Mouse (Mus musculus) forebrain, embryonic 14.5 days (tissue): Measurements from ENCODE around the gene Trpv6. TPM values are rescaled to one million over a fixed set of nuclear protein-coding genes. Genes with fewer than 3 reads are reported as not detected.

Experiments used
- ATAC-seq: fragments of 200-750 bp; cut with Nextera tagmentation; 2 replicates; pipeline ENCODE4 v1.8.0; 2017; ENCODE audit warnings: mild to moderate bottlenecking, moderate library complexity
- DNase-seq: peaks from one replicate; pipeline ENCODE4 v3.0.0-alpha.2; 2015; ENCODE audit warnings: low spot score
- H3K27ac ChIP-seq: fragments of 300-500 bp; sonication (generic); 2 replicates; pipeline ENCODE4 v1.5.1; 2014; ENCODE audit warnings: low read depth, mild to moderate bottlenecking, control low read depth, low read length, moderate library complexity
- H3K27me3 ChIP-seq: fragments of 300-500 bp; sonication (generic); replicated peaks from 2 replicates; pipeline ENCODE4 v1.6.1; 2014; ENCODE audit warnings: low read length, control low read depth, mixed read lengths; ENCODE audit not compliant: control insufficient read depth, insufficient read depth
- H3K36me3 ChIP-seq: fragments of 300-500 bp; sonication (generic); 2 replicates; pipeline ENCODE4 v1.6.1; 2014; ENCODE audit warnings: low read length, control low read depth; ENCODE audit not compliant: control insufficient read depth, insufficient read depth
- H3K4me1 ChIP-seq: fragments of 300-500 bp; sonication (generic); 2 replicates; pipeline ENCODE4 v1.6.1; 2014; ENCODE audit warnings: antibody characterized with exemption, low read length, control low read depth; ENCODE audit not compliant: control insufficient read depth, insufficient read depth
- H3K4me2 ChIP-seq: fragments of 300-500 bp; sonication (generic); 2 replicates; pipeline ENCODE4 v1.6.1; 2014; ENCODE audit warnings: mild to moderate bottlenecking, control low read depth, low read length
- H3K4me3 ChIP-seq: fragments of 300-500 bp; sonication (generic); 2 replicates; pipeline ENCODE4 v1.5.1; 2014; ENCODE audit warnings: low read depth, low read length, control low read depth
- H3K9ac ChIP-seq: fragments of 300-500 bp; sonication (generic); 2 replicates; pipeline ENCODE4 v1.6.1; 2014; ENCODE audit warnings: mild to moderate bottlenecking, low read length, control low read depth, moderate library complexity
- H3K9me3 ChIP-seq: fragments of 300-500 bp; sonication (generic); replicated peaks from 2 replicates; pipeline ENCODE4 v1.6.1; 2016; ENCODE audit warnings: low read length, control low read depth, mixed read lengths; ENCODE audit not compliant: control insufficient read depth
- WGBS: fragments of 180-500 bp; shearing (Covaris S2); extraction: QIAGEN DNeasy Blood & Tissue Kit; methylation state at CpG from one replicate; pipeline ENCODE4 v1.1.7; 2014; 5-methylcytosine and 5-hydroxymethylcytosine counted together
- polyA plus RNA-seq: library from polyadenylated mRNA; unstranded; fragments of >200 nt; fragmentation: Nextera tagmentation; extraction: Ambion mirVana; gene quantifications from 2 replicates; pipeline ENCODE4 v1.2.1, GENCODE M21; 2014

The Trpv6 gene
- polyA plus RNA-seq, 1 experiment from 2014 or later = 0.55 TPM

DNA sequence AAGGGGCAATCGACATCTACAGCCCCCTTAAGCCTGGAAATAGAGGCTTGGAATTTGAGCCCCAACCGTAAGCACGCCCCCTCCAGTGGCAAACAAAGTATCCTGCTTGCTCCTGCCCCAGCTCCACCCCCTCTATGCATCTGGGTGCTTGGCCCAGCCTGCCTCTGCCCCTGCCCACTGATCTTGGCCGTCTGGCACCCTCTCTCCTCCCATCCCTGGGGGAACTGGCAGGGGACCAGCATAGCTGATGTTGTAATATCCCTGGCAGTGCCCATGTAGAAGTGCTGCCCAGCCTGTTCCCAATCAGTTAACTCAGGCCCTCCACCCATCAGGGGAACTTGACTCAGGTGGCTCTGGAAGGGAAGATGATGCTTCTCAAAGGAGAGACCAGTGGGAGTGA is 30.0 kb downstream of the Trpv6 start:
- Histone ChIP-seq H3K36me3 (no peaks in the 10 kb centered on the region), H3K4me3 (peak overlapping the region; percentile 65), H3K9ac (peak overlapping the region; percentile 84), H3K27me3 (no peaks in the 10 kb centered on the region), H3K4me1 (peaks cover 10% of the 10 kb centered on the region), H3K27ac (no peak overlapping the region), H3K9me3 (no peaks in the 10 kb centered on the region), H3K4me2 (peak overlapping the region; percentile 93)
- DNase-seq (peak; percentile 68), ATAC-seq (peak; percentile 27)
- 0% methylated on average over 4 of the region's 4 CpGs for WGBS

DNA sequence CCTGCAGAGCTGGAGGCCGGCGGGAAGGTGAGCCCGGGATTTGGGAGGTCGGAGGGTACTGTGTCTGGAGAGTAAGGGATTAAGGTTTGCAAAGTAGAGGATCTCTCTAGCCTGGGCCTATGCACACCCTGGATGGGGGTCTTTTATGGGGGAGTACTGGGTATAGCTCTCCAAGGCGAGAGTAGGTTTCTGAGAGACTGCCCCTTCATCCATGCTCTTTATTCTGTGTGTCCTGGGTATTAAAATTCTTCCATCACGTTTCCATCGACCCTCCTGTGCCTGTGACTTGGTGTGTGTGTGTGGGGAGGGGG is 30.5 kb downstream of the Trpv6 start:
- H3K9ac ChIP-seq = peak overlapping the region; percentile 84
- no peak for DNase-seq
- no peaks in the 10 kb centered on the region for H3K36me3 ChIP-seq
- peak overlapping the region; percentile 93 for H3K4me2 ChIP-seq
- peak overlapping the region; percentile 89 for H3K27ac ChIP-seq
- 0% methylated on average over 7 of the region's 7 CpGs for WGBS
- no peaks in the 10 kb centered on the region for H3K27me3 ChIP-seq
- H3K4me3 ChIP-seq = peak overlapping the region; percentile 65
- no peaks in the 10 kb centered on the region for H3K9me3 ChIP-seq
- ATAC-seq = peak; percentile 41
- H3K4me1 ChIP-seq = peaks cover 10% of the 10 kb centered on the region

DNA sequence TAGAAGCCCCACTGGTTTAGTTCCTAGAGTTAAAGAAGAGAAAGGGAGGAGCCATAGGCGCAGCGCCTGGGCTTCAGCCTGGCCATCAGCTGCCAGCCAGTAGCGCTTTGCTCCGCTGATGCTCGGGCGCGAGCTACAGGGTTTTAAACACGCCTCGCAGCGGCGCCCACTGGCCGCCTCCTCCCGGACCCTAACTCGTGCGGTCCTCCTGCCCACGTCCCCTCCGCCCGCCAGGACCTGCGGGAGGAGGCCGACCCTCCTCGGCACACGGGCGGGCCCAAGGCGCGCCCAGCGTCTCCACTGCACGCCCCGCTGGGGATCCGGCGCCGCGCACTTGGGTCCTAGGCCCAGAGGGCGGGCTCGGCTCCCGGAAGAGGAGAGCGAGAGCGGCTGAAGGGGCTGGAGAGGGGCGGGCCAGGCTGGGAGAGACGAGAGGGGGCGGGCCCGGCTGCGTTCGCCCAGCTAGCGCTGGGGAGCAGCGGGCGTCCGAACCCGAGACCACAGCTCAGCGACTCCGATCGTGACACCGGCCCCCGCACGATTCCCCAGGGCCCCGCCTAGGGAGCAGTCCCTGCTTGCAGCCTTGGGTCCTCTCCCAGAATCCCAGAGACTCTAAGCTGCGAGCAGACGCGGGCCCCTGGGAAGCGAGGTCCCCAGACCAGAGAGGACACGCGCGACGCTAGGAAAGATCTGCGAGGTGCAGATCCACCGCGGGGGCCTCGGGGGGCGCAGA is 31.0 kb downstream of the Trpv6 start, which contains the start of gene Ephb6:
Ephb6 (plus strand) TSS at position 422 of the 733 bp plus-strand sequence.
- no peaks in the 10 kb centered on the region for H3K9me3 ChIP-seq
- peak within 1 kb of the TSS; percentile 84 for H3K9ac ChIP-seq
- peak; percentile 88 for DNase-seq
- peak within 1 kb of the TSS; percentile 93 for H3K4me2 ChIP-seq
- no peaks in the 10 kb centered on the region for H3K27me3 ChIP-seq
- ATAC-seq = peak; percentile 93
- H3K27ac ChIP-seq = peak within 1 kb of the TSS; percentile 89
- peaks cover 10% of the 10 kb centered on the region for H3K4me1 ChIP-seq
- H3K4me3 ChIP-seq = peak within 1 kb of the TSS; percentile 65
- H3K36me3 ChIP-seq = no peaks in the 10 kb centered on the region
- WGBS = under 1% methylated on average over 61 of the region's 68 CpGs

DNA sequence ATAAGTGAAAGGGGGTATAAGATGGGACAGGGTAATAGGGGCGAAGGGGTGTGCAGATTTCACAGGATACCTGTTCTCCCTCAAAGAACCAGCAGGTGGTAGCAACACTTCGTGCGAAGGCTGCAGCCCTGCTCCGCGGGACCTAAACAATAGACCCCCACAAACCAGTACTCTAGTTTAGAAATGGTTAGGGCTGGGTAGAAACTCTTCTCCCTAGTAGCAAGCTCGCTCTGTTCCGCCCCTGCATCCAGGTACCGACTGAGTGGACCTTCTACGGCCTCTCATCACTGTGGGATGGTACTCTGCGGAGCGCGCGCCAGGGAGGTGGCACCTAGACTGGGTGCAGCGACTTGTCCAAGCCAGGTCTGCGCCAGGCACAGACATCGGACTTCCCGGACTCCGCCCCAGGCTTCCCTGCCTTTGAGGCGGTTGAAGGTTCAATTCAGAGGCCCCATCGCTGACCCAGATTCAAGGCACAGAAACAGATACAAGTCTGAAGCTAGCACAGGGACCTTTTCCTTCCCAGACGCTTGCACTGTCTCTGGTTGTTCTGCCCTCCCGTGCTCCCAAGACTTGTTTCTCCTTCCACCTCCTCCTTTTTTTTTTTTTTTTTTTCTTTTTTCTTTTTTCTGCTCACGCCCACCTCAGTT is 31.7 kb downstream of the Trpv6 start:
- WGBS = 0% methylated on average over 23 of the region's 23 CpGs
- Histone ChIP-seq H3K4me3 (peak overlapping the region; percentile 65), H3K36me3 (no peaks in the 10 kb centered on the region), H3K4me1 (peaks cover 10% of the 10 kb centered on the region), H3K27me3 (no peaks in the 10 kb centered on the region), H3K4me2 (peak overlapping the region; percentile 93), H3K27ac (peak overlapping the region; percentile 89), H3K9me3 (no peaks in the 10 kb centered on the region), H3K9ac (peak overlapping the region; percentile 84)
- DNase-seq (peak; percentile 90), ATAC-seq (peak; percentile 64)

DNA sequence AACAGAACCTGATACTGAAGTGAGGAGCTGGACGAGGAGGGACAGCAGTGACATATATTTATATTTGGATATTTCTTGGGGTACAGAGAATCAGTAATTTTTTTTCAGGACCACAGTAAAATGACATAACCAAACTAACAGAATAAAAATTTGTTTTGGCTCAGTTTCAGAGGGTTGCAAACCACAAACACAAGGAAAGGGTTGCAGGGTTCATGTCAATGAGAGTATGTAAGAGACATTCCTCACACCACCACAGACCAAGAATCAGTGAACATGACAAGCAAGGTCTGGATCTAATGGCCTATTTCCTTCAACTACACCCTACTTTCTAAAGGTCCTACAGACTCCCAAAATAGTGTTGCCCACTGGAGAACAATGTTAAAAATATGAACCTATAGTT is 54.0 kb downstream of the Trpv6 start:
- H3K4me2 ChIP-seq = no peak overlapping the region
- H3K9me3 ChIP-seq = no peaks in the 10 kb centered on the region
- no peak overlapping the region for H3K4me3 ChIP-seq
- no peaks in the 10 kb centered on the region for H3K36me3 ChIP-seq
- H3K27ac ChIP-seq = no peak overlapping the region
- no peaks in the 10 kb centered on the region for H3K27me3 ChIP-seq
- DNase-seq (no peak), ATAC-seq (no peak)
- WGBS = 84% methylated on average over 1 of the region's 1 CpGs
- H3K4me1 ChIP-seq = peaks cover 2% of the 10 kb centered on the region
- no peak overlapping the region for H3K9ac ChIP-seq

DNA sequence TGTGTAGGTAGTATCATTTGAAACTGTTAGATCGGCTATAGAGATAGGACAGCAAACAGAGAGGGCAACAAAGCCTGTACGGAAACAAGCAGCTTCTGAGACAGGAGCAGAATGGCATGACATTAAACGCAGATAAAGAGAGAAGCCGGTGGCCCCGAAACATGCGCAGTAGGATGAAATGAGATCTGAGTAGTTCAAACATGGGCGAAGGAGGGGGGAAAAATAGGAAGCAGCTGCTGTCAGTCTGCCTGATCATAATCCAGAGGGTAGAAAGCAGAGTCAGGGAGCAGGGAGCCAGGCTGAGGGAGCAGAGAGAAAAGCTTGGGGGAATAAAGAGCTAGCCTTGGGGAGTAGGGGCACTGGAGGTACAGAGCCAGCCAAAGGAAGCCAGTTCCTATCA is 54.9 kb downstream of the Trpv6 start:
- H3K4me2 ChIP-seq = no peak overlapping the region
- no peak overlapping the region for H3K9ac ChIP-seq
- H3K27ac ChIP-seq = no peak overlapping the region
- no peaks in the 10 kb centered on the region for H3K27me3 ChIP-seq
- ATAC-seq = no peak
- H3K36me3 ChIP-seq = no peaks in the 10 kb centered on the region
- H3K4me1 ChIP-seq = peaks cover 4% of the 10 kb centered on the region
- no peak overlapping the region for H3K4me3 ChIP-seq
- DNase-seq = peak; percentile 17
- 79% methylated on average over 7 of the region's 7 CpGs for WGBS
- no peaks in the 10 kb centered on the region for H3K9me3 ChIP-seq

DNA sequence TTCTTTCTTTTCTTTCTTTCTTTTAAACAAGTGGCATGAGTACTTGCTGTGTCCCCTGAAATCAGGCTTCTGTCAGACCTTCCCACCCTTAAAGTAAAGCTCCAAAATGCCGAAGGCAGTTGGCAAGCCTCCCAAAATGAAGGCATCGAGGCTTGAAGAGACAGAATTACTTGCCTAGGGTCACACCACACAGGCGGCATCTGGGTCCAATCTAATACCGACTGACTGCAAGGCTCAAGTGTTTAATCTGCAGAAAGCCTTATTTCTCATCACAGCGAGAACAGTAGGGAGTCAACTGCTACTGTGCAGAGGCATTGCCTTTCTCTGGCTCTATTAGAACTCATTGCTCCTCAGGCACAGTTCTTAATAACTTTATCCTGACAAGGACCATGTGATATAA is 58.9 kb downstream of the Trpv6 start:
- H3K4me2 ChIP-seq = no peak overlapping the region
- no peak overlapping the region for H3K9ac ChIP-seq
- H3K4me1 ChIP-seq = peaks cover 4% of the 10 kb centered on the region
- 20% methylated on average over 5 of the region's 5 CpGs for WGBS
- H3K4me3 ChIP-seq = no peak overlapping the region
- DNase-seq (peak; percentile 67), ATAC-seq (peak; percentile 56; the same call in 1 of the 2 replicates)
- no peaks in the 10 kb centered on the region for H3K27me3 ChIP-seq
- H3K27ac ChIP-seq = no peak overlapping the region
- no peaks in the 10 kb centered on the region for H3K9me3 ChIP-seq
- no peaks in the 10 kb centered on the region for H3K36me3 ChIP-seq

DNA sequence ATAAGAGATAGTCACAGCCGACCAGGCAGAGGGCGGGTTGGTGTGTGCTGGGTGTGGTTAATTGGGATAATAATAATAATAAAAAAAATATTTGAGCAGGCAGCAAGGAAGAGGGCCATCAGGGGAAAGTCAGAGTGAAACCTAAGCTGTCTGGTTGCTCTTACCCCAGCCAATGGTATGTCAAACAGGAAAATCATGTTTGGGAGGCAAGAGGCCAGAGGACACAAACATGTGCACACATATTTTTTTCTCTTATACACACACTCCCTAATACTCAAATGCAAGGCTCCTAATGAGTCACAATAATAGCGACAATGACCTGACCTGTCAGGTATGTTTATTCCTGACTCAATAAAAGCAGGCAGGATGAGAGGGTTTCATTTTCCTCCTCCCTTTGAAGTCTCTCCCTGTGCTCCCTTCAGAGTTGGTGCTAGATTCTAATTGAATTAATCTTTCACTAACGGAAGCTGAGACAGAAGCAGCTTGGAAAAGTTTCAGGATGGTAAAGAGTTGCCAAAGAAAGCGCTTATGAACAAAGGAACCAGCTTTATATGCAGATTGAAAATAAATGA is 59.6 kb downstream of the Trpv6 start:
- Histone ChIP-seq H3K9me3 (no peaks in the 10 kb centered on the region), H3K4me2 (no peak overlapping the region), H3K27ac (no peak overlapping the region), H3K4me3 (no peak overlapping the region), H3K36me3 (no peaks in the 10 kb centered on the region), H3K27me3 (no peaks in the 10 kb centered on the region), H3K4me1 (peaks cover 4% of the 10 kb centered on the region), H3K9ac (no peak overlapping the region)
- DNase-seq (peak; percentile 41), ATAC-seq (no peak; the same call in 1 of the 2 replicates)
- WGBS = 46% methylated on average over 5 of the region's 5 CpGs
